Mouse (Mus musculus): ENCODE results near the gene Mcf2l. TPM values are rescaled to one million over a fixed set of nuclear protein-coding genes. Genes with fewer than 3 reads are reported as not detected.
A peak's percentile ranks its signal among the peaks of the same experiment; 100 is the strongest.

The Mcf2l gene
- 97.0 and 98.9 TPM in 2 replicates for polyA plus RNA-seq (2016; fragmentation: Nextera tagmentation; extraction: Ambion mirVana)

DNA sequence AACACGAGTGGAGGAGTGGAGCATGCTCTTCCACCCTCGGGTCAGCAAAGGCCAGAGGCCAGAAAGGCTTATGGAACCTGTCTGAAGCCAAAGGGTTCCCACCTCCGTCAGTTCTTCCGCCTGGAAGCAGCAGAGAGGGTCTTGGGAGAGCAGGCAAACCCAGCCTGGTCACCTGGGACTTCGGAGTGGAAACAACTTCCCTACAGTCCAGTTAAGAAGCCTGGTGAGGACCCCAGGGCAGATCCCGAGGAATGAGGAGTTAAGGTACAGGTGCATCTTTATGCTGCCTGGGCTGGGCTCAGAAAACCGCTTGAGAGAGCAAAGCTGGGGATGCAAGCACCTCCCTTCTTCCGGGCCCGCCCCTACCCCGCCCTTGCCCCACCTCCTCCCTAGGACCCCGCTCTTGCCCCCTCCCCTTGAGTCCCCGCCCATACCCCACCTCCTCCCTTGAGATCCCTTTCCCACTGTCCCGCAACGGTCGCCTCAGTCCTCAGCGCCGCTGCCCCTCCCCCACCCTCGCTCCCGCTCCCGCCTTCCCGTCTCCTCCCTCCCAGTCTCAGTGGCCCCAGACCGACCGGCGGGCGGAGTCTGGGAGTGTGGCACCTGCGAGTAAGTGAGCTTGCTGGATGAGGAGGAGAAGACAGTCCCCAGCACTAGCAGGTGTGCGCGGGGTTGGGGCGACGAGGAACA, at the start of gene Mcf2l:
Gene Mcf2l (plus strand): TSS at position 450 of the 690 bp plus-strand sequence.
- Histone ChIP-seq H3K9ac (peak within 1 kb of the TSS; percentile 66), H3K4me3 (peak within 1 kb of the TSS; percentile 49), H3K27ac (no peak within 1 kb of the TSS), H3K9me3 (no peaks in the 10 kb centered on the region), H3K4me1 (peaks cover 42% of the 10 kb centered on the region), H3K4me2 (replicated peaks) (peak within 1 kb of the TSS; percentile 61), H3K36me3 (no peaks in the 10 kb centered on the region), H3K27me3 (replicated peaks) (0 out of 2 replicates have a peak, but pooled peaks cover 3% of the 10 kb centered on the region)
- 2% methylated on average over 30 of the region's 30 CpGs for WGBS
- ATAC-seq (ENCODE audit: low FRiP score, low read depth): peak; percentile 72

DNA sequence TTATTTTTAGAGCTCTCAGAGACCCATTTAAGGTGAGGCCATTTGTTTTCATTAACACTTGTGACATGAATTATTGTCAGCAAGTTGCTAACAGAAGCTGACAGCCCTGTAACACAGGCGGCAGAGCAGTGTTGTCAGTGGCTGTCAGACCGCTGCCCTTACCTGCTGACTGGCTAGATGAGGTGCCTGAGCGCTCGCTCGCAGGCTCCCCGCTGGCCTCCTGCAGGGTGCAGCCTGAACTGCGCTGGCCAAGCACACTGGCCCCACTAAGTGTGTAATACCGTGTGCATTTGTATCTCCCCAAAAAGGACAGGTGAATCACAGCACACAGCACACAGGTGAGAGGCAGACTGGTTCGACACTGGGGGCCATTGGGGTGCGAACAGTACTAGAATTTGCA, 49.0 kb upstream of the Mcf2l start:
- no peak for ATAC-seq (ENCODE audit: low FRiP score, low read depth)
- H3K4me2 ChIP-seq (replicated peaks): no peak overlapping the region
- H3K27me3 ChIP-seq (replicated peaks): no peaks in the 10 kb centered on the region
- no peak overlapping the region for H3K9ac ChIP-seq
- no peaks in the 10 kb centered on the region for H3K9me3 ChIP-seq
- H3K27ac ChIP-seq: no peak overlapping the region
- H3K4me3 ChIP-seq: no peak overlapping the region
- H3K36me3 ChIP-seq: peaks cover 54% of the 10 kb centered on the region
- WGBS: 52% methylated on average over 10 of the region's 10 CpGs
- H3K4me1 ChIP-seq: peaks cover 16% of the 10 kb centered on the region; the same call in 1 of the 2 replicates

DNA sequence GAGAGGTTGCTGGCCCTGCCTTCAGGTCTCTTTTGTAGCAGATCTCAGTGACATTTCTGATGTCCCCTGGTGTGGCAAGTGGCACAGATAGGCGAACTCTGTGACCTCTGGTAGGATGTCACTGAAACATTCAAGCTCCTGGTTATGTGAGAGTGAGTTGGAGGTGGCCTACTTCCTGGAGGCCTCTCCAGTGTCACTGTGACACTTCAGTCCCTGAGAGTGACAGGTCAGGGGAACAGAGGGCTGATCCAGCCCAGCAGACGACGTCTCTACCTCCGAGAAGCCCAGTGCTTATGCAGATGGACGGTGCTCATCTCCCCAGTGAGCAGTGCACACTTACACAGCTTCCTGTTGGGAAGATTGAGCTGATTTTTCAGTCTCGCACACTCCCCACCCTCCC, 48.4 kb upstream of the Mcf2l start:
- peaks cover 57% of the 10 kb centered on the region for H3K36me3 ChIP-seq
- no peak overlapping the region for H3K27ac ChIP-seq
- H3K9me3 ChIP-seq: no peaks in the 10 kb centered on the region
- 77% methylated on average over 6 of the region's 6 CpGs for WGBS
- peaks cover 16% of the 10 kb centered on the region; the same call in 1 of the 2 replicates for H3K4me1 ChIP-seq
- ATAC-seq (ENCODE audit: low FRiP score, low read depth): no peak
- H3K9ac ChIP-seq: no peak overlapping the region
- H3K4me2 ChIP-seq (replicated peaks): no peak overlapping the region
- no peak overlapping the region for H3K4me3 ChIP-seq
- H3K27me3 ChIP-seq (replicated peaks): no peaks in the 10 kb centered on the region

DNA sequence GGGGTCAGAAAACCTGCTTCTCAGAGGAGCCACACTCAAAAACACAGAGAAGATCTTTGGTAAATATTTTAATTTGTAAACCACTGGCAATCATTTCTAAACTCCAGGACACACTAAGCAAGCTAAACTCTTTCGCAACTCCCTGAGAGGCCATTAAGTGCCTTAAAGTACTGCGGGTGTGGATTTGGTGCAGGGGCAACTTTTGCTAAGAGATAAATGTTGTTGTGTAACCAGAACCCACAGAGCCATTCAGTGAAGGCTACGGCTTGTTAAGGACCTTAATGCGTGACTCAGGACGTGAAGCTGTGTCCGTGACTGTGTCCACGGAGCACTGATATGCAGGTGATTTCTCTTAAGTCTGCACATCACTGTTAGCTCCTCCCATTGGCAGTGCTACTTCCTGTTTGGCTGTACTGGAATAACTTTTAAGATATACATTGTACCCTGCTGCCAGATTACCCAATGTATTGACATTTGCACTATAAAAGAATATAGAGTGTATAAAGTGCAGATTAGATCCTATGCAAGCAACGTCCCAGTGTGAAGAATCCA, 47.8 kb upstream of the Mcf2l start:
- Histone ChIP-seq H3K9ac (no peak overlapping the region), H3K4me2 (replicated peaks) (no peak overlapping the region), H3K4me1 (peaks cover 16% of the 10 kb centered on the region; the same call in 1 of the 2 replicates), H3K27me3 (replicated peaks) (no peaks in the 10 kb centered on the region), H3K4me3 (no peak overlapping the region), H3K36me3 (peaks cover 57% of the 10 kb centered on the region), H3K9me3 (no peaks in the 10 kb centered on the region), H3K27ac (no peak overlapping the region)
- no peak for ATAC-seq (ENCODE audit: low FRiP score, low read depth)
- 67% methylated on average over 8 of the region's 8 CpGs for WGBS

DNA sequence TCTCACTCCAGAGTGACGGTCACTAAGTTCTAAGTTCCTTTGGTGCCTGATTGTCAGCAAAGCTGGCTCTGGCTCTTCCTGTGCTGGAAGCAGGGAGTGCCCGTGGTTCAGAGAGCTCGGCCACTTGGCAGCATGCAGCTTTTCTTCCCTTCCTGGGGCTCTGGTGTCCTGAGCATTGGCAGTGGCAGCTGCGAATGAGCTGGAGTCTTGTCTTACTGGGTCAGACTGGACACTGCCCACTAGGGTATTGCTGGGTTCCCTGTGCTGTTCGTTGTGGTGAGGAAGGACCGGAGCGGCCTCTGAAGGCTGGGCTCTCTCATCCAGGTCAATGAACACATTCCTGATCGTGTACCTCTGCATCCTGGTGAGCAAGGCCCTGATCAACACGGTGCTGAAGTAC, 46.5 kb upstream of the Mcf2l start:
- Histone ChIP-seq H3K4me3 (no peak overlapping the region), H3K4me1 (peaks cover 24% of the 10 kb centered on the region; the same call in 1 of the 2 replicates), H3K9me3 (no peaks in the 10 kb centered on the region), H3K27ac (no peak overlapping the region), H3K27me3 (replicated peaks) (no peaks in the 10 kb centered on the region), H3K4me2 (replicated peaks) (no peak overlapping the region), H3K9ac (no peak overlapping the region), H3K36me3 (peaks cover 50% of the 10 kb centered on the region)
- no peak for ATAC-seq (ENCODE audit: low FRiP score, low read depth)
- 88% methylated on average over 9 of the region's 9 CpGs for whole genome bisulfite sequencing

DNA sequence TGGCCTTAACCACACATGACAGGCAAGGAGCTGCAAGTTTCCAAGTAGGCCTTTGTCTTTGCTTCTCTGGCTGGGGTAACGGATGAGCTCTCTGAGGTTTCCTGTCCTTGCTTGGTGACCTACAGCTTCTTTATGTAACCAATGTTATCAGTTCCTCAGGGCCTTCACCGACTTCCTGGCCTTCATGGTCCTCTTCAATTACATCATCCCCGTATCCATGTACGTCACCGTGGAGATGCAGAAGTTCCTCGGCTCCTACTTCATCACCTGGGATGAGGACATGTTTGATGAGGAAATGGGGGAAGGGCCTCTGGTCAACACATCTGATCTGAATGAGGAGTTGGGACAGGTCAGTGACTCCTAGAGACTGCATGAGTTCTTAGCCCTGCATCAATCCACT, 45.3 kb upstream of the Mcf2l start:
- no peak overlapping the region for H3K9ac ChIP-seq
- no peak overlapping the region for H3K27ac ChIP-seq
- H3K4me1 ChIP-seq: peaks cover 24% of the 10 kb centered on the region
- 88% methylated on average over 6 of the region's 6 CpGs for WGBS
- H3K27me3 ChIP-seq (replicated peaks): no peaks in the 10 kb centered on the region
- H3K4me2 ChIP-seq (replicated peaks): no peak overlapping the region
- H3K36me3 ChIP-seq: peaks cover 48% of the 10 kb centered on the region
- H3K4me3 ChIP-seq: no peak overlapping the region
- H3K9me3 ChIP-seq: no peaks in the 10 kb centered on the region
- ATAC-seq (ENCODE audit: low FRiP score, low read depth): no peak

DNA sequence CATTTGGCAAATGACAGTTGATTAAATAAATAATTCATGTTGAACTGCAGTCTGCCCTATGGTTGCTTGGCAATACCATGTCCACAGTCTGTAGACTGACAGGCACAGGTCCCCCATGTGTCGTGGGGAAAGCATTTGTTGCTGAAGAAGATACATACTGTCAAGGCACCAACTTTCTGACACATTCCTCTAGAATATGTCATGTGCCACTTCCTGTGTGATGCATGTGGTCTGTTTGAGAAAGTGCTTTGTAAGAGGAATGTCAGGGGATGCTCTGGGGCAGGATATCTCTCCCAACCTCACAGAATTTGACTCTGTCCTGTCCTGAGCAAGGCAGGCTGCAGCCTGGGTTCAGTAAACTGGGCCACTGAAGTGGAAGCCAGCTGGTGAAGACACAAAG, 44.2 kb upstream of the Mcf2l start:
- H3K4me2 ChIP-seq (replicated peaks): no peak overlapping the region
- H3K4me1 ChIP-seq: peaks cover 15% of the 10 kb centered on the region
- H3K36me3 ChIP-seq: peaks cover 53% of the 10 kb centered on the region
- 62% methylated on average over 1 of the region's 1 CpGs for WGBS
- no peaks in the 10 kb centered on the region for H3K9me3 ChIP-seq
- H3K27me3 ChIP-seq (replicated peaks): no peaks in the 10 kb centered on the region
- H3K4me3 ChIP-seq: no peak overlapping the region
- no peak overlapping the region for H3K27ac ChIP-seq
- ATAC-seq (ENCODE audit: low FRiP score, low read depth): no peak
- no peak overlapping the region for H3K9ac ChIP-seq

DNA sequence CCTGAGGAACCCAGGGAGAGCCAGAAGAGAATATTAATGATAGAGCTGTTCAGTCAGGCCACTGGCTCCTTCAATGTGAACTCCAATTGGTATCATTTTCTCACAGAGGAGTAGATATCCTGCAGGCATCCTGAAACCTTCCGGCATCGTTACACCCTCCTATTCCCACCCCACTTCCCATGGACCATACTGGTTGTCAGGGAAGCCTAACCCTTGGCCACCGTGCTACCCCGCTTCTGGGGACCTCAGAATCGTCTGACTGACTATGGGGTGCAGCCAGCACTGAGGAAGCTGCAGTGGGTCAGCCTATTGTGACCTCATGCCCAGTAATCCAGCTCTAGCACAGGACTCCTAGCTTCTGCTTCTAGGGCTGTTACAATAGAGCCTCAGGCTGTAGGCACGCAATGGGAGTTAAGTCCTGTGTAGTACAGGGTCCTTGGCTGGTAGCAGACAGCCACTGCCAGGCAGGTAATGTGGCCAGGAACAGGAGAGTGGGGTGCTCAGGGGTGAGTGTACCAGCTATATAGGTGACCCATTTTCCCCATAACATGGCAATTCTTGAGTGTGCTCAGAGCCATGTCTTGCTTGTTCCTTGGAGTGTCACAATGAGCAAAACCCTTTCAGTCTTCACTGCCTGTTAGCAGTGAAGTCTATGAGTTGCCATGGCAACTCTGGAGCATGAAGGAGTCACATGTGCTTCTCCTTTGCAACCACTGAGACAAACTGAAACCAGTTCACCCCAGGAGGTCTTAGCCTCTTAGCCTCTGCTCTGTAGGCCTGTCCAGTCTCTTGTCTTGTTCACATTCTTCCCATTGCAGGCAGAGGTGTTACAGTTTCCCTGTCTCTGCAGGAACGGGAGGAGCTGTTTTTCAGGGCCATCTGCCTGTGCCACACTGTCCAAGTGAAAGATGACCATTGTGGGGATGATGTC, 41.7 kb upstream of the Mcf2l start:
- H3K36me3 ChIP-seq: peaks cover 58% of the 10 kb centered on the region
- WGBS: 71% methylated on average over 7 of the region's 7 CpGs
- peaks cover 11% of the 10 kb centered on the region for H3K4me1 ChIP-seq
- H3K27me3 ChIP-seq (replicated peaks): no peaks in the 10 kb centered on the region
- H3K27ac ChIP-seq: no peak overlapping the region
- no peaks in the 10 kb centered on the region for H3K9me3 ChIP-seq
- H3K4me2 ChIP-seq (replicated peaks): no peak overlapping the region
- H3K4me3 ChIP-seq: no peak overlapping the region
- no peak overlapping the region for H3K9ac ChIP-seq
- peak; percentile 29; the same call in 1 of the 2 replicates for ATAC-seq (ENCODE audit: low FRiP score, low read depth)

DNA sequence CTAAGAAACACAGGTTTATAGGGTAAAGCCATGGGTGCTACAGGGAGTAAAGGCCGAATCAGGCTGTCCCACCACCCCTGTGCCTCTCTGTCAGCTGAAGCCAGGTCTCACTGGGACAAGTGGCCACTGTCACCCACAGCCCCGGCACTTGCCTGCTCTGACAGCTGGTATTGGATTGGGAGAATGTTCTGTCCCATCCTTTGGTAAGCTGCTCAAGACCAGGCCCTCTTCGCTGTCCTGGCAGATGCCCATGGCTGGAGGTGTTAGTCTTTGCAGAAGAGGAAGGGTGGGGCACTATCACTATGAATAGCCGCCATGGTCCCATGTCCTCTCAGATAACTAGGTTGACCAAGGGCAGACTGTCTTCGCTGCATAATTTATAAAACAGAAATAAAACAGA, 40.0 kb upstream of the Mcf2l start:
- WGBS: 96% methylated on average over 5 of the region's 5 CpGs
- no peak overlapping the region for H3K9ac ChIP-seq
- H3K4me1 ChIP-seq: peaks cover 11% of the 10 kb centered on the region
- H3K4me3 ChIP-seq: no peak overlapping the region
- H3K9me3 ChIP-seq: no peaks in the 10 kb centered on the region
- ATAC-seq (ENCODE audit: low FRiP score, low read depth): no peak
- H3K4me2 ChIP-seq (replicated peaks): no peak overlapping the region
- H3K27me3 ChIP-seq (replicated peaks): no peaks in the 10 kb centered on the region
- peaks cover 51% of the 10 kb centered on the region for H3K36me3 ChIP-seq
- H3K27ac ChIP-seq: no peak overlapping the region

DNA sequence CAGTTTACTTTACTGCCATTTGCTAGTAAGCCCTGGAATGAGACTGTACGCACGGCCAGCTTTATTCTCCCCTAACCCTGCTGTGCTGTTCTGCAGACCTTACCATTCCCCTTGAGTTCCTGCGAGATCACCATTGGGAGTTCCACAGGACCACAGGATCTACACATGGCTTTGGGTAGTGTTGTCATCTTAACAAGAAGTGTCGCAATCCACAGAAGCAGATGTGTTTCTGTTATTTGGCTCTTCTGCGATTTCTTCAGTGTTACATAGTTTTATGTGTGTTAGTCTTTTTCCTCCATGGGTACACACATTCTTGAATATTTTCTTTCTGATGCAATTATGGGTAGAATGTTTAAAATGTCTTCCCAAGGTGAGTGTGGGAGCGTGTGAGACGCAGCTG, 32.8 kb upstream of the Mcf2l start:
- no peak overlapping the region for H3K9ac ChIP-seq
- no peaks in the 10 kb centered on the region for H3K4me1 ChIP-seq
- H3K9me3 ChIP-seq: no peaks in the 10 kb centered on the region
- H3K36me3 ChIP-seq: peaks cover 46% of the 10 kb centered on the region
- no peak overlapping the region for H3K4me3 ChIP-seq
- no peak overlapping the region for H3K4me2 ChIP-seq (replicated peaks)
- no peak overlapping the region for H3K27ac ChIP-seq
- no peaks in the 10 kb centered on the region for H3K27me3 ChIP-seq (replicated peaks)
- 86% methylated on average over 7 of the region's 7 CpGs for WGBS
- ATAC-seq (ENCODE audit: low FRiP score, low read depth): no peak

DNA sequence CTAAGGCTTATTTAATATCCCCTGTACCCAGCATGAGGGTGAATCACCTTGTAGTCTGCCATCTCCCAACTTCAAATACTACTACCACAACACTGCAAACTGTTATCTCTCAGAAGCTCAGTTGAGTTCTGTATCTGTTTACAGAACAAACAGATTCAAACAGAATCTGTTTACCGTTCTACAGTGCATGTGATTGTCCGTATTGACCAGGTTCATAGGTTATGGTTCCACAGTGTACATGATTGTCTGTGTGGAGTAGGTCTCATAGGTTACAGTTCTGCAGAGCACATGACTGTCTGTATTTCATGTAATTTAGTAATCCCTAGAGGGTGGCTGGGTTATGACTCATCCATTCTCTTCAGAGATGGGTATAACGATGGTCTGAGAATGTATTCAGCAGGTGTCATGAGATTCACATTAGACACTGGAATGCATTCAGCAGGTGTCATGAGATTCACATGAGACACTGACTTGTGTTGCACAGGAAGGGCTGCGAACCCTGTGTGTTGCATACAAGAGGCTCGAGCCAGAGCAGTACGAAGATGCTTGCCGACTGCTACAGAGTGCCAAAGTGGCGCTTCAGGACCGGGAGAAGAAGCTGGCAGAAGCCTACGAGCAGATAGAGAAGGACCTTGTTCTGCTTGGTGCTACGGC, 31.1 kb upstream of the Mcf2l start:
- Histone ChIP-seq H3K4me3 (no peak overlapping the region), H3K9ac (no peak overlapping the region), H3K9me3 (no peaks in the 10 kb centered on the region), H3K4me2 (replicated peaks) (no peak overlapping the region), H3K27ac (no peak overlapping the region), H3K36me3 (peaks cover 46% of the 10 kb centered on the region), H3K27me3 (replicated peaks) (no peaks in the 10 kb centered on the region), H3K4me1 (no peaks in the 10 kb centered on the region)
- ATAC-seq (ENCODE audit: low FRiP score, low read depth): no peak
- 92% methylated on average over 11 of the region's 11 CpGs for WGBS
